Mouse (Mus musculus): ENCODE measurements around the gene C2cd3. TPM values are rescaled to one million over a fixed set of nuclear protein-coding genes. Genes with fewer than 3 reads are reported as not detected.

C2cd3 gene
- polyA plus RNA-seq, 1 experiment: 16.7 TPM

DNA sequence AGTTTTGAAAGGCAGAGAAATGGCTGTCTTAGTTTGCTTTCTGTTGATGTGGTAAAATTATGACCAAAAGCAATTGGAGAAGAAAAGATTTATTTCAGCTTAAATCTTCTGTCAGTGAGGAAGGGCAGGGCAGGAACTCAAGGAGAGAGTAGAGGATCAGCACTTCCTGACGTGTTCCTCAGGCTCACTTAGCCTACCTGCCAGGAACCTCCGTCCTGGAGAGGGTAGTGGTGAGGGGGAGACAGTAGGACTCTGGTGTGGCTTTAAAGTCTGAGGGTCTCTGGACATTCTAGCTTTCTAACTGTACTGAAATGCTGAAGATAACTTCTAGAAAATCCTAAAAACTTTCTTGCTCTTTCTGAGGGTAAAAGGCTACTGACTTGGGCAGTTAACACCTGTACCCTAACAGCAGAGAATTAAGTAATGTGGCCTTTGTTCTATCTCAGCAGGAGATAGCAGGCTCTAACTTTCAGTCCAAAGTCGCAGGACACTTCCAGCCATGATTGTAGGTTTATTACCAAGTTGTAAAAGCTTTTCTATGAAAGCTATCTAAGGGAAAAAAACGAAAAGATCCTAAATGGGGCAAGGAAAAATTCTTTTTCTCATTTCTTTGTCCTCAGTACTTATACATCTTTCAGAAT, 29.0 kb downstream of the C2cd3 start:
- peak; percentile 18 for DNase-seq (ENCODE audit: low read depth, low spot score)
- WGBS: 22% methylated on average over 4 of the region's 4 CpGs

DNA sequence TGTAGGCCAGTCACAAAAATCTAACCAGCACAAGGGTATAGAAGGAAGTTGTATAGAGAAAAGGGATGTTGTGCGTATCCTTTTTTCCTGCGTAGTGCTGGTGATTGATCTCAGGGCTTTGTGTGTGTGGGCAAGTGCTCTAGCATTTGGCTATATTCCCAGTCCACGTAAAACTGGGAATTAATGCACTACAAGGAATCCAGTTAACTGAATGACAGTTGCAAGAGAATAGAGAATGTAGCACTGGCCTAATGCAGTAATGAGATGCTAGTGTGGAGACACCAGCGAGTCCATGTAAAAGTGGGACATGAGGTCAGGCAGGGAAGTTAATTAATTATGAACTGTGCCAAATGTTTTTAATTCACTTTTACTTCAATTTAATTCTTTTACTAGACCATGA, 30.7 kb downstream of the C2cd3 start:
- WGBS: 54% methylated on average over 4 of the region's 4 CpGs
- DNase-seq (ENCODE audit: low read depth, low spot score): no peak

DNA sequence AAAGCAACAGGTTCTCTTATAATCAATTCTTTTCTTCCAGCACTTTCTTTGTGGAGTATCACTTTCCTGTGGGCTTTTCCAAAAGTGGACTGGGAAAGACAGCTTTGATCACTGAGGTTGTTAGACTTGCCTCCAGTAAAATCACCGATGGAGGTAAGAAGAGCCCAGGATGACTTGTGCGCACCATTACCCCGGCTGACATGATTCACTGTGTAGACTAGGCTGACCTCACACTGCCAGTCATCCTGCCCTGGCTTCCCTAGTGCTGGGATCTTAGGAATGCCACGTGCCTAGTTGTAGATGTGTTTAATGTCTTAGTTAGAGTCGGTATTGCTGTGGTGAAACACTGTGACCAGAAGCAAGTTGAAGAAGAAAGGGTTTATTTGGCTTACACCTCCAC, 35.6 kb downstream of the C2cd3 start:
- 91% methylated on average over 5 of the region's 5 CpGs for WGBS
- DNase-seq (ENCODE audit: low read depth, low spot score): no peak

DNA sequence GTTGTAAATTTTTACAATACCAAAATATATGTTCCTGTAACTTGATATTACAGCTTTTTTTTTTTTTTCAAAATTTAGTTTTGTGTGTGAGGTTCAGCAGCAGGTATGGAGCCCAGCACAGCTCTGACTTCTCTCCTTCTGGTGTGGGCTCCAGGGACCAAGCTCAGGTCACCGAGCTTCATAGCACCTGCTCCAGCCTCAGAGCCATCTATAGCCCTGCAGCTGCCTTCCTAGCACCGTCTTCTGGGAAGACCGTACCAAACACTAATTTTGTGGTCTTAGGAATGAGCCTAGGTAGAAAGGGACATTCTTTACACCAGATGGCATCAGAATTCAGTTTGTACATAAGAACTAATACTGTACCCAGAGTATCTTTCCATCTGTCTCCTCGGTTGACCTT, 36.7 kb downstream of the C2cd3 start:
- no peak for DNase-seq (ENCODE audit: low read depth, low spot score)
- WGBS: 91% methylated on average over 4 of the region's 4 CpGs

DNA sequence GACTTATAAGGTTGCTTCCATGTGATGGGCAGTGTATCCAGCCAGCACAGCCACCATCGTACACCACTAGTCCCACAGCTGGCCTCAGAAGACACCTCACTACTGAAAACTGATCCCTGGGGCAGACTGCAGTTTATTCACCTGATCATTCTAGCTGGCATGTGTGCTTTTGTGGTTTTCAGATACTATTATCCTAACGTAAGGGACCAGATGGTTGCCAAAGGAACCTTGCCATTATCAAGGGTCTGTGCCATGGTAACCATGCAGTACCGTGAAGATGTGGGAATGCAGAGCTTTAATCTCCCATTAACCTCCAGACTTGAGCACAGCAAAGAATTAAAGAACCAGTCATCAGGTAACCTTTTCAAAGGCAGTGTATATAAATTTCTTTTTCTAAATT, 53.8 kb downstream of the C2cd3 start:
- no peak for DNase-seq (ENCODE audit: low read depth, low spot score)
- WGBS: 96% methylated on average over 3 of the region's 3 CpGs

DNA sequence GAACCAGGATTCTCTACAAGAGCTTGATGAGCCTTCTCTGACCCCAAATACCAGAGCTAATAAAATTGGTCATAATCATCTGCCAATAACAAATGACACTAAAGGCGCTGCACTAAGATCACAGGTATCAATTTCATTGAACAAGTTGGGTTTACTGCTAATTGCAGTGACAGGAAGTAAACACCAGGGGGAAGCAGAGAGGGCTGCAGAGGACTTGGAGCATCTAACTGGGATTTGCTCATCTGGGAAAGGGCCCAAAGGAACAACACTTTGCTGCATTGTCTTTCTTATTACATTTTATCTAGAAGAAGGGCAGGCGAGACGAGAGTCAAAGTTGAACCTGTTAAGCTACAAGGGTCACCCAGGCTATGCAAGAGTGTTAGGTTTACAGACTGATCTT, 57.1 kb downstream of the C2cd3 start:
- 37% methylated on average over 3 of the region's 3 CpGs for WGBS
- DNase-seq (ENCODE audit: low read depth, low spot score): peak; percentile 22

DNA sequence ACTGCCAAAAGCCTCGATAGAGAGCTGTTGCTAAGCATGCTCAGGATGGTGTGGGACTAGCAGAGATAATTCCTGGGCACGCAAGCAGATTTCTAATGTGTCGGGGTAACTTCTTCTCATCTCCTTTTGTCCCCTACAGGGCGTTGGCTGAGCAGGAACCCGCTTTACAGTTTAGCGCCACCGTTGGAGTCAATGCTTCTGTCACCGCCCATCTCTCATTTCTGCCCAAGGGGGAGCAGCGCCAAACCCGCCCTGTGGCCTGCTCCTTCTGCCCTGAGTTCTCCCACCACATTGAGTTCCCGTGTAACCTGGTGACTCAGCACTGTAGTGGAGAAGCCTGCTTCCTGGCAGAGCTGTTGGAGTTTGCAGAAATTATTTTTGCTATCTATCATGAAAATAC, 57.9 kb downstream of the C2cd3 start:
- DNase-seq (ENCODE audit: low read depth, low spot score): no peak
- 87% methylated on average over 11 of the region's 11 CpGs for WGBS

DNA sequence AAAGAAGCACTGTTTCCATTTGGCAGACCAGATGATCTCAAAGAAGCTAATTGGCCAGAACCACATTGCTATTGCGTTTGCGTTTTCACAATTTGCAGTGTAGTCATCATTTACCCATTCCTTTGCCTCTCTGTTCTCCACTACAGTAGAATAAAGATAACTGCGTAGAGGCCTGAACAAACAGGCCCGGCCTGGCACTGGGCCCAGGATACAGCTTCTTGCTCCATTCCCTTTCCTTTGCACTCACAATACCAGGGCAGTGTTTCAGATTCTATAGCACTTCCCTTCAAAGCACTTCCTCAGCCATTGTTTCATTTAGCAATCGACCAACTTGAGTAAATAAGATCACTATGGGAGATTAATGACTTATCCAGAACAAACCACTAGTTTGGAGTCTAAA, 59.1 kb downstream of the C2cd3 start:
- WGBS: 31% methylated on average over 5 of the region's 5 CpGs
- peak; percentile 40 for DNase-seq (ENCODE audit: low read depth, low spot score)

DNA sequence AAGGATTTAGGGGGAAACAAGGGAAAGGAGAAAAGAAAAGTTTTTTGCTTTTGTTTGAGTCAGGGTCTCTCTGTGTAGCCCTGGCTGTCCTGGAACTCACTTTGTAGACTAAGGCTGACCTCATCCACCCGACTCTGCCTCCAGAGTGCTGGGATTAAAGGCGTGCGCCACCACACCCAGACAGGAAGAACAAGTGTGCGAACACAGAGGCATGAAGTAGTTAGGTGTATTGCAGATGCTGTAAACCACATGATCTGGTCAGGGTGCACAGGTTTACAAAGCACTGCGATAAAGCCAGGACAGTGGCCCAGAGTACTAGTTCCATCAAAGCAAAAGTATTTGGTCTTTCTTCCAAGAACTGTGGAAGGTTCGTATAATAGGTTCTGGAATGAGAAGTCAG, 61.3 kb downstream of the C2cd3 start:
- WGBS: 43% methylated on average over 6 of the region's 6 CpGs
- peak; percentile 53 for DNase-seq (ENCODE audit: low read depth, low spot score)

DNA sequence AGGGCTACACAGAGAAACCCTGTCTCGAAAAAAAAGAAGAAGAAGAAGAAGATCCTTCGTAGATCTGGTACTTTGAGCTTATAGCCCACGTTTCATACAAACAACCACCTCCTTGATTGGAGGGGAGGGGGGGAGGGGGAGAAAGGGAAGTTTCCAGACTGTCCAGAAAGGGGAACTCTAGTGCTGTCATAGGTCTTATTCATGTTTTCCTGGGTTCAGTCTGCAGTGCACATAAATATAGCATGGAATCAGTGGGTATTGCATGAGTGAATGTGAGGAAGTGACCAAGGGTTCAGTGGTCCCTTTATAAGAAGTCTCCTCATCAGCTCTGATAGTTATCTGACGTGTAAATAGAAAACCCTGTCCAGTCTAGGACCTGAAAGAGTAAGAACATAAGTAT, 71.7 kb downstream of the C2cd3 start:
- 82% methylated on average over 4 of the region's 4 CpGs for WGBS
- DNase-seq (ENCODE audit: low read depth, low spot score): no peak

DNA sequence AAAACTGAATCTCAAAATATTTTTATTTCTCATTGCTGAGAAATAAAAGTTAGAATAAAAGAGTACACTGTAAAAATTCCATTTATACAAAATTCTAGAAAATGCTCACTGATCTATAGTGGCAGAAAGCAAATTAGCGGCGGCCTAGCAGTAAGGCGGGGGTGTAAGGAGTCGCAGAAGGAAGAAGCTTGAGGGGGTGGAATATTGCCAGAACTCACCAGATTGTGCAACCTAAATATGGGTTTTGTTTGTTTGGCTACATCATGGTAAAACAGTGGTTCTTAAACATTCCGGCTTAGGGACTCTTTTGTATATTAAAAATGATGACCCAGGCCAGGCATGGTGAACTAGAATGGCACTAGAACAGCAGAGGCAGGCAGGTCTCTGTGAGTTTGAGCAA, 74.2 kb downstream of the C2cd3 start:
- WGBS: 91% methylated on average over 5 of the region's 5 CpGs
- no peak for DNase-seq (ENCODE audit: low read depth, low spot score)

DNA sequence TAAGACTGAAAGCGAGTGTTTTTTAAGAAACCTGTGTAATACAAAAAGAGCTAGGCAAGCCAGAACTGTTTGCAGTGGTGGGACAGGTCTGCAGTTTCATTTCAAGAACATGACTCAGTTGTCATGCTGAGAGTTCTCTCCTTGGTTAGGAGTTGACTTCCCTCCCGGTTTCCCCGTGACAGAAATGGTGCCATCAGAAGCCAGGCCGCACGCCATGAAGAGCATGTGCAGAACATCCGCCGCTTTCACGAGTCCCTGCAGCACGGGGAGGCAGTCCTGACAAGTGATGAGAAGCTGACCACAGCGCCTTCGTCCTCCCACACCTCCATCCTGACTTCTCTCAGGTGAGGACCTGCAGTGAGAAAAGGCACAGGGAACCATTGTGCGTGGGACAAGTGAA, 76.5 kb downstream of the C2cd3 start:
- WGBS: 93% methylated on average over 12 of the region's 12 CpGs
- no peak for DNase-seq (ENCODE audit: low read depth, low spot score)

DNA sequence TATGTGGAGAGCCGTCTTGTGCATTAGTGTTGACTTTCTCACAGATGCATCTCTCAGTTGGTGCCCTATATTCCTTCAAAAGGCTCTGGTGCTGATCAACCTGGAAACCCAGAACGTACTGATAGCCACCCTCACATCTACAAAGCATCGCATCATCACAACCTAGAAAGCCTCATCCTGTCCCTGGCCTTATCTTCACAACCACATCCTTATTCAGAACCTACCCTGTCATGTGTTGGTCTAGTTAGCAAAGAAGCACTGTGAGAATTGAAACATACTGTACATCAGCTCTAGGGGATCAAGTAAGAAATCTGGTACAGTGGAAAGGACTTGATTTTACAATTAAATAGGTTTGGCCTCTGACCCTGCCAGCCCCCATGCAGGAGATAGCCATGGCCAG, 77.0 kb downstream of the C2cd3 start:
- no peak for DNase-seq (ENCODE audit: low read depth, low spot score)
- 96% methylated on average over 3 of the region's 3 CpGs for WGBS

DNA sequence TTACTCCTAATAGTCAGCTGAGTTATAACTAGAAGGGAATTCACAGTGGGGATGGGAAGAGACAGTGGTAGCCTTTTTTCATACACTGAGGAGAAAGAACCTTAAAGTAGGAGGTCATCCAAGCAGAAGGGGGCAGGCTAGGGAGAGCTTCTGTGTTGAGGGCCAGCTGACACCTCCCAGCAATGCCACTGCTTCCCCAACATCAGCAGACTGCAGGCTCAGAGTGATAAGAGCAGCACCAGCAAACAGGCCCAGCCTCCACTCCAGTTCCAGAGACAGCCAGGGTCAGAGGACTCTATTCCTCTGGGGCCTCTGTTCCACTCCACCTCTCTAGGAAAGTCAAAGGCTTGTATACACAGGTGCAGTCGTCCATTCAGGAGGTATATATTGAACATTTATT, 86.1 kb downstream of the C2cd3 start:
- 35% methylated on average over 1 of the region's 1 CpGs for WGBS
- DNase-seq (ENCODE audit: low read depth, low spot score): no peak

DNA sequence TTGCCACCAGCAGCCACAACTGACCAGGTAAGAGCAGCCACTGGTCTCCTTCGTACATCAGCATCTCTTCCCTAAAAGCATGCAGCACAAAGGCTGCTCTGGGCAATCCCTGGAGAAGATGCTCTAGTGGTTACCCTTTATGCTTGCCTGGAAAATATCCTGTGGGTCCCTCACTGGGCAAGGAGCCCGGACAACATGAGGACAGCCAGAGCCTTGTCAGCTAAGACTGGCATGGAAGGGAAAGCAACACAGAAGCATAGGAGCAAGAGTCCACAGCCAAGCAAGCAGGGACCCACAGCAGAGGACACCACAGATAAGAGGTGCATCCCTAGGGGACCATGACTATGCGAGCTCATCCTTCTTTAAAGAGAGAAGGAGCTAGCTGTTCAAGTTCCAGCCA, 87.8 kb downstream of the C2cd3 start:
- 88% methylated on average over 3 of the region's 3 CpGs for WGBS
- no peak for DNase-seq (ENCODE audit: low read depth, low spot score)

DNA sequence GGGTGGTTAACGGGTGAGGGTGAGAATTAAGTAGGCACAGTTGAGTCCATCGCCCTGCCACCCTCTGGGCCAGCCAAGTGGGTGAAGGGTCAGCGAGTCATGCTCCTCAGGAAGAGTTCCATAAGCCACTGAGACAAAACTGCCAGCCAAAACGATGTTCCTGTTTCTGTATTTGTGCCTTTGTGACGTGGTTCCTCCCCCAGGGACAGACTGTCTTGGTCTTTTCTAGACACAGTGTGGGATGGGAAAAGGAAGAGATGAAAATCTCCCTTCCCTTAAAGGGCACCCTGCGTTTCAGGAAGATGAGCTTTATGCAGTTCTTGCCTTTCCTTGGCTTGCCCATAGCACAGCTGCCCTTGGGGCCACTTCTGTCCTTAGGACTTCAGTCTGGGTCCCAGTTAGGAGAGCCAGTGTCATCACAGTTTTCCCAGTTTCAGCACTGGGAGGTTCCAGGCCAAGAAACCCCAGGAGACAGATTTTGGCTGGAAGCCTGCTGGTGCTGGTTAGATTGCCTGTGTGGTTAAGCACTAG, 89.7 kb downstream of the C2cd3 start:
- 51% methylated on average over 6 of the region's 6 CpGs for WGBS
- no peak for DNase-seq (ENCODE audit: low read depth, low spot score)

DNA sequence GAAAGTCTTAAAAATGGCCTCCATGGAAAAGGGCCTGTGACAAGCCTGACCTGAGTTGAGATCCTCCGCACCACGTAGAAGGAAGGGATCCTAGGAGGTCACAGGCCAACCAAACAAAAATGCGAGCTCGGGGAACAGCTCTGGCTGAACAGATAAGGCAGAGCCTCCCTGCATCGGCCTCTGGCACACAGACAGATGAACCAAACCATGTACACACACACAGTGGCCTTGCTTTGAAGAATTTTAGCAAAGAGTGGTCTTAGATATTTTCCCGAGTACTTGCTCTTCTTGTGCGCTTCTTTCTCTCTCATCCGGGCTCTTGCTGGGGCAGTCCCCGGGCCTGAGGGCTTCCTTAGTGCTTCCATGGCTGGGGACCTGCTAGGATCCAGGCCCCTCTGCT, 91.2 kb downstream of the C2cd3 start:
- no peak for DNase-seq (ENCODE audit: low read depth, low spot score)
- WGBS: 77% methylated on average over 9 of the region's 9 CpGs

DNA sequence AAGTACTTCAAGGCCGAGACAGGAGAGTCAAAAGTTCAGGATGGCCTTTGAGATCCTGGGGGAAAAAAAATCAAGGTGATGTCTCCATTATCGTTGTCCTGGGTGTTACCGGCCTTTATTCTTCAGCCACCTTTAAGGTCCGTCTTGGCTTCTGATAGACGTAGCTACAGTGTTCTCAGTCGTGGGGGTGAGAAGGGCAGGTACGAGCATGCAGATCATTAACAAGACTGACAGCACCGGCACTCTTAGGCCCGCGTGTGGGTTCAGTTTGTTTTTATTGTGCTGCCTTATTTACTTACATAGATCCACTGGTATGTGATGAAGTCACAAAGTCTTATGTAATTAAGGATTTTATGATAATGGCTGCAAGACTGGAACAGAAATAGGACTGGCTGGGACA, 91.7 kb downstream of the C2cd3 start:
- WGBS: 37% methylated on average over 10 of the region's 10 CpGs
- DNase-seq (ENCODE audit: low read depth, low spot score): peak; percentile 29

DNA sequence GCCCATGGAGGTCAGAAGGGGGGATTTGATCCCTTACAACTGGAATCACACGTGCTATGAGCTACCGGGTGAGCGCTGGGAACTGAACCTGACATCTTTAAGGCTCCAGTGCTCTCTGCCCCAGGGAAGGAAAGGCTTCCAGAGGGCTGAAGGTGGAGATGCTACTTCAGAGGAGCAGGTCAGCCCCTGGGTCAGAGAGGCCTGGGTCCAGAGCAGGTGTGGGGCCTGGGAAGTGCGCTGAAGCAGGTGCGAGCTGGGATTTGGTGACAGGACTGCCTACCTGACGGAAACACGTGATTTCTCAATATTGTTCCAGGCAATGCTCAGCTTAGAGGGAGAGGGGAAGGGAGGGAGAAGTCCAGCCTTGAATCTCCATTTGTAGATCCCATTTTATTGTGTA, 92.2 kb downstream of the C2cd3 start:
- 65% methylated on average over 7 of the region's 7 CpGs for WGBS
- DNase-seq (ENCODE audit: low read depth, low spot score): no peak

DNA sequence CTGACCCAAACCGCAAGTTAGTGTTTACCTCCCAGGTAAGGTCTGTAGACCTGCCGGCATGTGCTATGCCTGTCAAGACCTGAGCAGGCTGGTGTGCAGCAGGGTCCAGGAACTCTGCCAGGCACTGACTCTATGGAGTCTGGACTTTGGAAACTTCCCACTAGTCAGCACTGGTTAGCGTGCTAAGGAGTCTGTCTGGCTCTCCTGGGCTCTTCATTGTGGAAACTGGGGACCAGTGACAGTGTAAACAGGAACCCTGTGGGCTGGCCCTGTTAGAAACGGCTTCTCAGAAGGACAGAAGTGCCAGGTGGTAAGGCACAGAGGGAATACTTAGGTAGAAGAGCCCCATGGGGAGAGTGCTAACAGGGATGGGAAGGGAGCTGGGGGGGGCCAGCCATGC, 93.2 kb downstream of the C2cd3 start:
- WGBS: 16% methylated on average over 4 of the region's 4 CpGs
- peak; percentile 52 for DNase-seq (ENCODE audit: low read depth, low spot score)

DNA sequence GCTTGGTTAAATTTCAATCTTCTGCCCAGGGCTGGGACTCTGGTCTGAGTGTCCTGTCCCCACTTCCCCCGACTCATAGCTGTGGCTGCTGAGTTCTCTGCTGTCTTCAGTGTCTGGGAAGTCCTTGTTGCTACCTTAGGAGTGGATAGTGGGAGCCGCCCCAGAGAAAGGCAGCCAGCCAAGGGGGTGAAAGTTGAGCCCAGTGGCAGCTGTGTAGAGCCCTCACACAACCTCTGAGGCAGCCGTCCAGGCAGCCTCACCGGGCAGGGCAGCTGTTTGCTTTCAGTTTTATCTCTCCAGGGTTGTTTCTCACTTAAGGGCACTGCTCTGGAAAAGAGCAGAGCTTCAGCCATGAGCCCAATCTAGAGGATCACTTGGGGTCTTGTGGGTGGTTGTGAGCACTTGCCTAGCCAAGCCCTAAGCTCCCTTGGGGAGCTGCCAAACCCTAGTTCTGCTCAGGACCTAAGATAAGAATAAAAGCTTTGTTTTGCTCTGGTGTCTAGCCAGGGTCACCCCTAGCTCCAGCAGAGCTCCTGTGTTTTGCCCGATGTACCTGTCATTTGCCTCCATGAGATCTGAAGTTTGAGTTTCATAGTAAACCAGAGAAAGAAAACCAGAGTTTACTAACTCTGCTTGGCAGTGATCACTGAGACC, 93.8 kb downstream of the C2cd3 start:
- WGBS: 4% methylated on average over 5 of the region's 5 CpGs
- DNase-seq (ENCODE audit: low read depth, low spot score): peak; percentile 93
